Mouse (Mus musculus): ENCODE results near the gene Vezt. TPM values are rescaled to one million over a fixed set of nuclear protein-coding genes. Genes with fewer than 3 reads are reported as not detected.
A peak's percentile ranks its signal among the peaks of the same experiment; 100 is the strongest.

The Vezt gene
- total RNA-seq, 2 experiments from 2014 or later: 29.0 to 34.7 TPM

GRCm38 (mm10) chr10:93915531-93916275 is 119.9 kb downstream of the Vezt start:
- no peak for DNase-seq (ENCODE audit: low spot score in 2 of 2)

DNA sequence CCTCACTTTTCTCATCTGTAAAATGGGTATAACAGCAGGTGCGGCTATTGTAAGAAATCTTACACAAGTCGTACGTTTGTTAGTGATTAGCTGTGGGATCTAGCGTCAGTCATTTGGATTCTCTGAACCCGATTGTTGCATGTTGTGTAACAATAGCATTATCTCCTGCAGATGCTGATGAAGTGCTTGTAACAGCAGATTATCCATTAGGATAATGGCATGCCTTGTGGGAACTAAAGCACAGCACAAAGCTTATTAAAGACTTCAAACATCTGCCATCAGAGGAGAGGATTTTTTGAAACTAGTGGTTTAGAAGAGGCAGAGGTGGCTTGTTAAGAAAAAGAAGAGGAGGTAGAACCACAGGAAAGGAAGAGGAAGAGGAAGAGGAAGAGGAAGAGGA is 122.1 kb downstream of the Vezt start:
- DNase-seq (ENCODE audit: low spot score in 2 of 2): no peak

DNA sequence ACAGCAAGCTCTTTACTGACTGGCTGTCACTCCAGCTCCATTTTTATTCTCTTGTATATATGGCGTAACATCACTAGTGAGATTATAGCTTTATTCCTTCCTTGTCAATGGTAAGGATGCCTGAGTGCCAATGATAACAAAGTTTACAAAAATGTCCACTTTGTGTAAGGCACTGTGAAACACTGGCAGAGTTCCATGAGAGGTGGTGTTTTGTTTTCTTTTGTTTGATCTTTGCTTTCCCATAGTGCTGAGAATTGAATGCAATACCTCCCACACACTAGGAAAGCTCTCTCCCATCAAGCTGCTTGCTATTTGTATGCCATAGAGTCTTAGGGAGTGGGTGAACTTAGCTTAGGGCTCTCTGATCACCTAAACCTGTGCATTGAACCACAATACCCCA is 122.7 kb downstream of the Vezt start:
- no peak for DNase-seq (ENCODE audit: low spot score in 2 of 2)

- DNase-seq (ENCODE audit: low spot score in 2 of 2): no peak
These were observed 123.3 kb downstream of the Vezt start for GRCm38 (mm10) chr10:93912136-93912855.

DNA sequence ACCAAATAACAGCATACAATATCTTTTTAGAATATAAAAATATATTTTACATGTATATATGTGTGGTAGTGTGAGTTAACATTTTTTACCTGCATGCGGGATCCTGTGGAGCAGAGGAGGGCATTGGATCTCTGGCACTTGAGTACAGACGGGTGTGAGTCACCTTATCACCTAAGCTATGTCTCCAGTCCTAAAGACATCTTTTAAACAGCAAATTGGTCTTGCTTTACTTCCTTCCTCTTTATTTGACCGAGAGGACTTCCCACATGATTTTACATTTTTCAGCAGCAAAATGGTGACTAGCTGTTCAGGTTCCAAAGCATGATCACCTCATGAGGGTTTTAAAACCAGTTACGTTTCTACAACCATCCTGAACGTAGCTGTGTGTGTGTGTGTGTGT is 124.3 kb downstream of the Vezt start:
- no peak for DNase-seq (ENCODE audit: low spot score in 2 of 2)

DNA sequence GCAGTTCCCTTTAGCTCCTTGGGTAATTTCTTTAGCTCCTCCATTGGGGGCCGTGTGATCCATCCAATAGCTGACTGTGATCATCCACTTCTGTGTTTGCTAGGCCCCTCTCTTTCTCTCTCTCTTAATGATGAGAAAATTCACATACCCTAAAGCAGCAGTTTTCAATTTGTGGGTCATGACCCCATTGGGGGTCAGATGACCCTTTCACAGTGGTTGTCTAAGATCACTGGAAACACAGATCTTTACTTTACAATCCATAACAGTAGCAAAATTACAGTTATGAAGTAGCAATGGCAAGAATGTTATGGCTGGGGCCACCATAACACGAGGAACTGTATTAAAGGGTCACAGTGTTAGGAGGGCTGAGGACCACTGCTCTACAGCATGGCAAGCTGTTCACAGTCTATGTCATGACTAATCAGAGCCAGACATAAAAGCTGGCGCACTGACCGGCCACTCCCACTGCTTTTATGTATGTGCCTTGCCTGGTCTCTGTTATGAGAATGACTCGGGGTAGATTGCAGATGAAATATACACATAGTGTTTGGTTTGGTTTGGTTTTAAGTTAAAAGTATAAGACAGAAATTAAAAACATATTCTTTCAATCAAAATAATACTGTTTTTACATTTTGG is 125.7 kb downstream of the Vezt start:
- no peak for DNase-seq (ENCODE audit: low spot score in 2 of 2)

DNA sequence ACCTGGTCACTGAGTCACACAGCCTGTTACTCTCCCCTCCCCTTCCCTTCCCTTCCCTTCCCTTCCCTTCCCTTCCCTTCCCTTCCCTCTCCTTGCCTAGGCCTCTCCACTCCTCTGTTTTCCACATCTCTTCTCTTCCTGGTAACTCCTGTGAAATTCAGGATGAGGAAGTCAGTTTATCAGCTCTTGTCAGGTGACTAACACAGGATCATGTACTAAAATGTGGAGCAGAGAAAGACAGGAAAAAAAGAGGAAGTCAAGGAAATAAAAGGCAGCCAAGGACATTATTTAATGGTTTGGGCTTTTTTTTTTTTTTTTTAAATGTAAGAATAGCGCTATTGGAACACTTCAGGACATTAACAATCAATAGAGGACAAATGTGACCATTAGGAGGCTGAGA is 126.6 kb downstream of the Vezt start:
- no peak for DNase-seq (ENCODE audit: low spot score in 2 of 2)

DNA sequence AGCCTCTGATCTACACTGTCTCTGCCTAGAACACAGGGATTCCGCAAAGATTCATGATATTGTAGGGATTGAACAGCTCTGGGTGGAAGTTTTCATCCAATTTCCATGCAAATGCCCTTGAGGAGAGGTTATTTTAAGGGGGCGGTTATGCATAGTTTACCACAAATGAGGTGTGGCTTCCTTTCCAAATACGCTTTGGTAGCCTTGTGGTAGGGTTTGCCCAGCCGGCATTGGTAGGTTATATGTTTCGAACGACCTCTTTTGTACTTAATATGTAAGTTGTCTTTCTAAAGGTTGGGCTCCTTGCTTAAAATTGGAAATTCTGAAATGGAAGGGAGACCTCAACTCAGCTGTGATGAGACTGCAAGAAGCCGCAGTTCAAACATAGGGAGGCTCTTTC is 127.1 kb downstream of the Vezt start:
- no peak for DNase-seq (ENCODE audit: low spot score in 2 of 2)

DNA sequence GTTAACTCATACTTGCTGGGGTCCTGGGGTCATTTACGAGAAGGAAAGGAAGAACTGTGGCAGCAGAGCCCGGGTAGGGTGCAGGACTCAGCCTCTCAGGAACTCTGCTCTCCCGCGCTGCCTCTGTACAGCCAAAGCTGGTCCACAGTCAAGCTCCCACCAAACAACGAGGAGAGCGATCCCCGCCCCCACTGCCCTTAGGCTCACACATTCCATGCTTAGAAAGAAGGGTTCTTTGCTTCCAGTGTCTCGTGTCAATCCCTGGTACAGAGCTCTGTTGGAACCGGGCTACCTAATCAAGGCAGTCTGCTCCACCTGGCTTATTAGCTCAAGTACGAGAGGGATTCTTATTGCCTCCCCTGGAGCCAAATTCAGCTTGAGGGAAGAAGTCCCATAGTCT is 128.2 kb downstream of the Vezt start:
- no peak for DNase-seq (ENCODE audit: low spot score in 2 of 2)

DNA sequence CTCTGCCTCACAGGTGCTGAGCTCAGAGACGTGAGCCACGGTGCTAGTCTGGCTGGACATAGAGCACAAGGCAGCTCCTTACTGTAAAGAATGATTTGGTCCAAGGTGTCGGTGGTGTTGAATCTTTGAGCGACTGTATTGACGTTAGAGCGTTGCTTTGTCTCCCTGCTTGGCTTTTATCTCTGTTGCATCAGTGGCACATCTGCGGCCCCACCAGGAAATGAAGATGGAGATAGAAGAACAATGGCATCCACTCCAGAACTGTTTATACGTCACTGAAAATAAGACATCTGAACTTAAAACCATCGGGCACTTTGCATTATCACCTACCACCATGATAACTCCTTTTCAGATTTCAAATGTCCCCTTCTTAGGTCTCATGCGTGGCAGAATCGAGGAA is 135.7 kb downstream of the Vezt start:
- DNase-seq (ENCODE audit: low spot score in 2 of 2): no peak

GRCm38 (mm10) chr10:93899303-93899702 is 136.3 kb downstream of the Vezt start:
- no peak for DNase-seq (ENCODE audit: low spot score in 2 of 2)

GRCm38 (mm10) chr10:93897043-93897646 is 138.5 kb downstream of the Vezt start, which contains the start of gene Metap2:
Gene Metap2 (minus strand): TSS chr10:93897093.
- DNase-seq (ENCODE audit: low spot score in 2 of 2): no peak

DNA sequence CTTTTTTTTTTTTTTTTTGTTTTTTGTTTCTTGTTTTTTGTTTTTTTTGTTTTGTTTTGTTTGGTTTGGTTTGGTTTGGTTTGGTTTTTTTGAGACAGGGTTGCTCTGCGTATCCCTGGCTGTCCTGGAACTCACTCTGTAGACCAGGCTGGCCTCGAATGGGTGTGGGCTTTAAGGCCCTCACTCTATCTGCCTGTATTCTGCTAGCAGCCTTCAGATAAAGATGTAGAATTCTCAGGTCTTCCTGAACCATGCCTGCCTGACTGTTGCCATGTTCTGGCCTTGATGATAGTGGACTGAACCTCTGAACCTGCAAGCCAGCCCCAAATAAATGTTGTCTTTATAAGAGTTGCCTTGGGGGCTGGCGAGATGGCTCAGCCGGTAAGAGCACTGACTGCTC is 143.1 kb downstream of the Vezt start:
- DNase-seq (ENCODE audit: low spot score in 2 of 2): no peak

GRCm38 (mm10) chr10:93891031-93891430 is 144.6 kb downstream of the Vezt start:
- no peak for DNase-seq (ENCODE audit: low spot score in 2 of 2)

GRCm38 (mm10) chr10:93890565-93890964 is 145.1 kb downstream of the Vezt start:
- DNase-seq (ENCODE audit: low spot score in 2 of 2): no peak

GRCm38 (mm10) chr10:93889976-93890375 is 145.6 kb downstream of the Vezt start:
- no peak for DNase-seq (ENCODE audit: low spot score in 2 of 2)

DNA sequence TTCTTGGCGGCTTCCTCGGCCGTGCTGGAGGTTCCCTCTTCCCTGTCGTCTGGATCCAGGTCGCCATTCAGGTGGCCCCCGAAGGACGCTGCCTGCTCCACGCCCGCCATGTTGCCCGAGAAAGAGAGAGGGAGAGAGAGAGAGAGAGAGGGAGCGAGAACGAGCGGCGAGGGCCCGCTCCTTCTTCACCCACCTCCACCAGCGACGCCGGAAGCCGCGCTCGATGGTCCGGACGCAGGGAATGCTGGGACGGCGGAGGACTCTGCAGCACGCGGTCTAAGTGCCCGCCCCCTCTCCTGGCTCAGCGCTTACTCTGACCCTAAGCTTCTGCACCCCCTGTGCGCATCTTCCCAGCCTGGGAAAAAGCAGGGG is 146.1 kb downstream of the Vezt start:
- DNase-seq (ENCODE audit: low spot score in 2 of 2): peak; percentile 67 to 75

Small RNAs within 50 kb of the gene (microRNA-seq; reads per million reads assigned to microRNA genes)
- gene Mir331: 51.8 reads per million, percentile 38 among the genes with 10 or more reads in this experiment

Other genes with a start within 250 kb of the Vezt start
- under 1 TPM; 0.11 to 0.20 TPM for gene Usp44, start 204.3 kb downstream of the Vezt start, total RNA-seq (2021)
- gene Metap2, start 138.7 kb downstream of the Vezt start, total RNA-seq (2021): 100 to 1,000 TPM; 217 to 253 TPM
- gene Fgd6, start 184 bp upstream of the Vezt start, total RNA-seq (2021): 1 to 10 TPM; 5.8 TPM
- 10 to 100 TPM; 16.3 to 18.0 TPM for gene Nr2c1, start 112.2 kb upstream of the Vezt start, total RNA-seq (2021)
- 100 to 1,000 TPM; 260 to 285 TPM for gene Ndufa12, start 162.9 kb upstream of the Vezt start, total RNA-seq (2021)

Measured in adrenal gland, postnatal 4 days (tissue).